Mouse (Mus musculus) intestine, embryonic 15.5 days (tissue): ENCODE data around the gene Patl2. TPM values are rescaled to one million over a fixed set of nuclear protein-coding genes. Genes with fewer than 3 reads are reported as not detected.
A peak's percentile ranks its signal among the peaks of the same experiment; 100 is the strongest.
"Not testable (repeated sequence)": the region's sequence is repeated elsewhere in the genome, so short reads cannot be mapped to it uniquely, and the experiment has no call there.

Source experiments
- ATAC-seq: fragments of 200-750 bp; cut with Nextera tagmentation; 2 replicates; pipeline ENCODE4 v1.8.0; 2017; ENCODE audit warnings: moderate TSS enrichment, moderate library complexity
- H3K27ac ChIP-seq: fragments of 300-500 bp; sonication (generic); 2 replicates; pipeline ENCODE4 v1.5.1; 2015; ENCODE audit warnings: mild to moderate bottlenecking, inconsistent platforms
- H3K27me3 ChIP-seq: fragments of 300-500 bp; sonication (generic); replicated peaks from 2 replicates; pipeline ENCODE4 v1.6.1; 2015; ENCODE audit warnings: inconsistent platforms
- H3K36me3 ChIP-seq: fragments of 300-500 bp; sonication (generic); 2 replicates; pipeline ENCODE4 v1.6.1; 2015; ENCODE audit warnings: inconsistent platforms
- H3K4me1 ChIP-seq: fragments of 300-500 bp; sonication (generic); replicated peaks from 2 replicates; pipeline ENCODE4 v1.6.1; 2015; ENCODE audit warnings: inconsistent platforms
- H3K4me2 ChIP-seq: fragments of 300-500 bp; sonication (generic); replicated peaks from 2 replicates; pipeline ENCODE4 v1.6.1; 2015; ENCODE audit warnings: mild to moderate bottlenecking, inconsistent platforms
- H3K4me3 ChIP-seq: fragments of 300-500 bp; sonication (generic); replicated peaks from 2 replicates; pipeline ENCODE4 v1.5.1; 2015; ENCODE audit warnings: inconsistent platforms
- H3K9ac ChIP-seq: fragments of 300-500 bp; sonication (generic); 2 replicates; pipeline ENCODE4 v1.6.1; 2015; ENCODE audit warnings: inconsistent platforms
- H3K9me3 ChIP-seq: fragments of 300-500 bp; sonication (generic); 2 replicates; pipeline ENCODE4 v1.6.1; 2016; ENCODE audit warnings: inconsistent platforms
- WGBS: fragments of 180-500 bp; shearing (Covaris S2); methylation state at CpG from one replicate; pipeline ENCODE4 v1.1.7; 2015; 5-methylcytosine and 5-hydroxymethylcytosine counted together
- polyA plus RNA-seq: library from polyadenylated mRNA; unstranded; fragments of >200 nt; fragmentation: Nextera tagmentation; extraction: Ambion mirVana; gene quantifications from 2 replicates; pipeline ENCODE4 v1.2.1, GENCODE M21; 2015

Patl2 gene
- polyA plus RNA-seq, 1 experiment from 2014 or later, result not detected

DNA sequence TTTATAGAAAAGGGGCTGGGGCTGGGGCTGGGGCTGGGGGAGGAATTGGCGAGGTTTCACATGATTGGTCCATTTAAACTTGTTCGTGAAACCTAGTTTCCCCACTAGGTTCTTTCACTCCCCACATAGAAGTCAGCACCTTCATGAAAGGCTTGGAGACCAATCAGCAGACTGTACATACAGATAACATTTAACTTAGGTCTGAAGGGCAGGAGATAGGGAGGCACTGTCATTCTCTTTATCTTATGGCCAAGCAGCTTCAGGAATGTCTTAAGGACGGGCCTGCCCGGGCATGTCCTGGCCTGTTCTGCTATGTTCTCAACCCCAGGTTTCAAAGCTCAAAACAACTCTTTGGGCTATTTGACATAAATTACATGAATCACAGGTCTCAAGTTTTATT lies 31.1 kb upstream of the Patl2 start:
- not testable (repeated sequence) for H3K9ac ChIP-seq, H3K27ac ChIP-seq, H3K27me3 ChIP-seq, H3K4me3 ChIP-seq, H3K9me3 ChIP-seq, H3K4me2 ChIP-seq, H3K4me1 ChIP-seq, H3K36me3 ChIP-seq
- WGBS, result 87% methylated on average over 4 of the region's 4 CpGs
- ATAC-seq, result peak; percentile 32; the same call in 1 of the 2 replicates

DNA sequence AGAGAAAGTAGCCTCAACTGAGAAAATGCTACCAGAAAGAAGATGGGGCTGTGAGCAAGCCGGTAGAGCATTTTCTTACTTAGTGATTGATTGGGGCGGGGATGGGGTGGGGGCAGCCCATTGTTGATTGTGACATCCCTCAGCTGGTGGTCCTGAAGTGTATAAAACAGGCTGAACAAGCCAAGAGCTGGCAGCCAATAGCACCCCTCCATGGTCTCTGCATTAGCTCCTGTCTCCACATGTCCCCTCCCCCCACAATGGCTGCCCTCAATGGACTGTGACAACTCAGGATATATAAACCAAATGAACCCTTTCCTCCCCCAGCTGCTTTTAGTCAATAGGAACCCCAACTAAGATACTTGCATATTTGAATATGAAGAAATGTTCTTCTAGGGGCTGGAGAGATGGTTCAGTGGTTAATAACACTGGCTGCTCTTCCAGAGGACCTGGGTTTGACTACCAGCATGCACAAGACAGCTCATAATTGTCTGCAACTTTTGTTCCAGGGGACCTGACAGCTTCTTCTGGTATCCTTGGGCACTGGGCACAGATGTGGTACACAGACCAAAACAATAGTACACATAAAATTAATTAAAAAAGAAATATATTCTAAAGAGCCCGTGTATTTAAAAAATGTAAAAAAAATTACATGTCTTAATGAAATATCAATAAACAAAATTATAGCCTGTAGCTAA lies 24.7 kb upstream of the Patl2 start:
- no peaks in the 10 kb centered on the region for H3K9me3 ChIP-seq
- peaks cover 8% of the 10 kb centered on the region; the same call in 1 of the 2 replicates for H3K4me1 ChIP-seq
- no peaks in the 10 kb centered on the region for H3K27me3 ChIP-seq
- H3K36me3 ChIP-seq, result no peaks in the 10 kb centered on the region
- no peak for ATAC-seq
- no peak overlapping the region for H3K4me2 ChIP-seq
- 73% methylated on average over 3 of the region's 3 CpGs for WGBS
- H3K27ac ChIP-seq, result no peak overlapping the region
- H3K9ac ChIP-seq, result no peak overlapping the region
- no peak overlapping the region for H3K4me3 ChIP-seq

DNA sequence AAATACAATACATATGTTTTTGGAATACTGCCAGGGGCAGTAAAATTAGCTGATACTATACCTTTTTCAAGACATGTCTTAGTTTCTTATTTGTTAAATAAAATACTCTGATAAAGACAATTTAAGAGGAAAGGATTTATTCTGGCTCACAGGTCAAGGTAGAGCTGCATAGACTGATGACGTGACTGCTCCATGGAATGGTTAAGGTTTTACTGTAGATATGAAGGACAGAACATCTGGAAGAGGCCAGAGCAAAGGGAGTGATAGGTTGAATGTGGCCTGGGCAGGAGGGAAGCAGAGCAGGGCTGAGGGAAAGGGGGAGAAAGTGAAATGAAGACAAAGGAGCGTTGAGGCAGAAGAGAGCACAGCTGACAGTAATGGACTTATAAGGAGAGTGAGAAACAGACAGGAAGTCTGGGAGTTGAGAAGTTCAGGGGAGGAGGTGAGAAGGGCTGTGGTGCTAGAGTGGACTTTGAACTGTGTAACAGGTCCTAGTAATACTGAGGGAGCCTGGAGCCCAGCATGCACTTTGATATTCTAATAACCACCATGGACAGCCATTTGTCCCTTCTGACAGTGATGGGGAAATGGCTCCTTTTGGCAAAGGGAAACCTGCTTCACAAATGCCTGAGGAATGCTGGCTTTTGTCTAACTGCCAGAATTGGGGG lies 20.6 kb upstream of the Patl2 start:
- H3K9me3 ChIP-seq, result no peaks in the 10 kb centered on the region
- 0 out of 2 replicates have a peak overlapping the region, but pooled peaks have one; percentile 27 for H3K27ac ChIP-seq
- no peak overlapping the region for H3K4me3 ChIP-seq
- WGBS, result 42% methylated on average over 2 of the region's 2 CpGs
- peaks cover 8% of the 10 kb centered on the region; the same call in 1 of the 2 replicates for H3K4me1 ChIP-seq
- no peak overlapping the region for H3K9ac ChIP-seq
- H3K27me3 ChIP-seq, result no peaks in the 10 kb centered on the region
- no peak overlapping the region for H3K4me2 ChIP-seq
- ATAC-seq, result peak; percentile 90
- no peaks in the 10 kb centered on the region for H3K36me3 ChIP-seq

DNA sequence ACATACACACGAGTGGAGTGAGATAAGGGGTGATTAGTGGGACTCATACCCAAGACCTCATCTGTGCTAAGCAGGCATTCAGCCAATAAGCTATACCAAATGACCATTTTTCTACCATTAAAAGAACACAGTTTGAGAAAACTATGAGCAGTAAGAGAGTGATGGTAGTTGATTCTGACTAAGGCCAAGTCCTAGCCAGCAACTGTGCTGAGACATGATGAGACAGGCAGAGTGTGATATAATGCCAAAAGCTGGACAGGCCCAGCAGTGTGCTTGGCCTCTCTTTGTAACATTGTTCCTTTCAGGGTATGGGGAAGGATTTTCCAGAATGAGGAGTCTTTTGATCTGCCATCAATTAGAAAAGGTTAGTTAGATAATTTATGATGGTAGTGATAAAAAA lies 15.5 kb upstream of the Patl2 start:
- Histone ChIP-seq H3K9ac (no peak overlapping the region), H3K4me2 (no peak overlapping the region), H3K27me3 (no peaks in the 10 kb centered on the region), H3K9me3 (no peaks in the 10 kb centered on the region), H3K4me1 (peaks cover 1% of the 10 kb centered on the region; the same call in 1 of the 2 replicates), H3K36me3 (no peaks in the 10 kb centered on the region), H3K4me3 (no peak overlapping the region), H3K27ac (no peak overlapping the region)
- ATAC-seq, result no peak
- 72% methylated on average over 1 of the region's 1 CpGs for WGBS

DNA sequence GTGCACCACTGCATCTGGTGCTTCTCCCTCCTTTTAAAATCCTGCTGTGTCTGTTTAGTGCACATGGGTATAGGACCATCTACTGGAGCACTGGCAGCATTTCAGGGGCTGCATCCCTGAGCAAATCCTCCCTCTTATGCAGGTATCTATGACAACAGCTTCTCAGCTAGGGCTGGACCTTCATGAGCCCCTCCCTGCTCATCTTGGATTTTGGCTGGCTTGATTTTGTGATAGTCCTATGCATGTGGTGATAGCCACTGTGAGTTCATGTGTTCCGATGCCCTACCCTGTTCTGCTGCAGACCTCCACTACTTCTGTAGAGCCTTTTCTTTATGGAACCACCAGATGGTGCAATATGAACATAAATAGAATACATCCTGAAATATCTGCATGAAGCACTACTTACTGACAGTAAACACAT lies 8.5 kb upstream of the Patl2 start:
- H3K36me3 ChIP-seq, result no peaks in the 10 kb centered on the region
- no peak overlapping the region for H3K4me2 ChIP-seq
- H3K27me3 ChIP-seq, result no peaks in the 10 kb centered on the region
- no peak overlapping the region for H3K4me3 ChIP-seq
- no peak overlapping the region for H3K27ac ChIP-seq
- 65% methylated on average over 1 of the region's 1 CpGs for WGBS
- H3K4me1 ChIP-seq, result no peaks in the 10 kb centered on the region
- no peak overlapping the region for H3K9ac ChIP-seq
- ATAC-seq, result peak; percentile 72
- H3K9me3 ChIP-seq, result no peaks in the 10 kb centered on the region

DNA sequence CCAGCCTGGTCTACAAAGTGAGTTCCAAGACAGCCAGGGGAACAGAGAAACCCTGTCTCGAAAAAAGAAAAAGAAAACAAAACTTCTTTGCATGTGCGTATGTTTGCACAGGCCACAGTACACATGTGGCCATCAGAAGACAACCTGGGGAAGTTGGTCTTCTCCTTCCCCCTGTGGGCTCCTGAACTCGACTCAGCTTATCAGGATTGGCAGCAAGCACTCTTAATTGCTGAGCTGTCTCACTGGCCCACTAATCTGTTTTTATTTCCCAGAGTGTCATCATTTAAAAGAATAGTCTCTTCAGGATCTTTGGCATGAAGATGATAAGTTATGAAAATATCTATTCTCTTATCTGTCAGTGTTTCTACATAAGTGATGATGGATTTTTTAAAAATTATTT lies 5.9 kb upstream of the Patl2 start:
- no peak for ATAC-seq
- 78% methylated on average over 3 of the region's 3 CpGs for WGBS

DNA sequence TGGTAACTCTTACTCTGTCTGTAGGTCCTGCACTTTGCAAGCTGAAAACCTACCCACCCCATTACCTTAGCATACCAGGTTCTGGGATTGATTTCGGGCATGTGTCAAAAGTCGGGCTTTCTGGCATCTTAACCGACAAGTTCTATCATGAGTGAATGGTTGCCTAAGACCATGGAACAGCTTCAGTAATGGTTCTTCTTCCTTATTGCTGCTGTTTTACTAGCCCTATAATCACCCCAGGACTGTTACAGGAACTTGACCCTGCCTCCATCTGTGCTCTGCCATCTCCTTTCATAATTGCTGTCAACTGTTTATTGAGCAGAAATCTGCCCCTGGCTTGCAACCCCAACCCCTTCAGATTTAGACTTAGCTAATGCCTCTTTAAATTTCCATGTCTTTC lies 762 bp upstream of the Patl2 start:
- Histone ChIP-seq H3K27ac (no peak overlapping the region), H3K36me3 (no peaks in the 10 kb centered on the region), H3K9me3 (no peaks in the 10 kb centered on the region), H3K4me2 (no peak overlapping the region), H3K4me1 (no peaks in the 10 kb centered on the region), H3K9ac (no peak overlapping the region), H3K4me3 (no peak overlapping the region), H3K27me3 (no peaks in the 10 kb centered on the region)
- peak; percentile 65; the same call in 1 of the 2 replicates for ATAC-seq
- WGBS, result 82% methylated on average over 3 of the region's 3 CpGs

More for the DNA sequence above, 5.9 kb upstream of the Patl2 start:
- Histone ChIP-seq H3K4me2 (no peak overlapping the region), H3K9me3 (no peaks in the 10 kb centered on the region), H3K4me1 (no peaks in the 10 kb centered on the region), H3K36me3 (no peaks in the 10 kb centered on the region), H3K9ac (no peak overlapping the region), H3K27me3 (no peaks in the 10 kb centered on the region), H3K4me3 (no peak overlapping the region), H3K27ac (no peak overlapping the region)

DNA sequence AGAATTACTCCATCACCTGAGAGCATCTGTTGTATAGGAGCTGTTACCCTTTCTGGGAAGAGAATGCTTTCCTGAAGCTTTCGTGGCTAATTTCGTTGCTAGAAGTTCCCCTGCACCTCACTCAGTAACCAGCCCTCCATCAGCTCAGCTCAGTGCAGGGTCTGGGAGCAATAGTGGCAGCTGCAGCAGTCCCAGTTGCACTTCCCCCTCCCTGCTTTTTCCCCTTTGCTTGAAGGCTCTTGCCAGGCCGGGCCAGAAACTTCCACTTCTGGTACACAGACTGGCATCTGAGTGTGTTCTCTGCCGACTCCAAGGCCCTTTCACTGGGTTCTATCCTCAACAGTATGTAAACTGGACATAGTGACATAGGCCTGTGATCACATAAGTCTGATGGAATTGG lies 903 bp downstream of the Patl2 start:
- H3K27me3 ChIP-seq, result no peaks in the 10 kb centered on the region
- H3K4me1 ChIP-seq, result no peaks in the 10 kb centered on the region
- no peak overlapping the region for H3K4me3 ChIP-seq
- H3K4me2 ChIP-seq, result no peak overlapping the region
- H3K9ac ChIP-seq, result no peak overlapping the region
- H3K9me3 ChIP-seq, result no peaks in the 10 kb centered on the region
- no peaks in the 10 kb centered on the region for H3K36me3 ChIP-seq
- no peak for ATAC-seq
- no peak overlapping the region for H3K27ac ChIP-seq
- whole genome bisulfite sequencing, result 84% methylated on average over 4 of the region's 4 CpGs

DNA sequence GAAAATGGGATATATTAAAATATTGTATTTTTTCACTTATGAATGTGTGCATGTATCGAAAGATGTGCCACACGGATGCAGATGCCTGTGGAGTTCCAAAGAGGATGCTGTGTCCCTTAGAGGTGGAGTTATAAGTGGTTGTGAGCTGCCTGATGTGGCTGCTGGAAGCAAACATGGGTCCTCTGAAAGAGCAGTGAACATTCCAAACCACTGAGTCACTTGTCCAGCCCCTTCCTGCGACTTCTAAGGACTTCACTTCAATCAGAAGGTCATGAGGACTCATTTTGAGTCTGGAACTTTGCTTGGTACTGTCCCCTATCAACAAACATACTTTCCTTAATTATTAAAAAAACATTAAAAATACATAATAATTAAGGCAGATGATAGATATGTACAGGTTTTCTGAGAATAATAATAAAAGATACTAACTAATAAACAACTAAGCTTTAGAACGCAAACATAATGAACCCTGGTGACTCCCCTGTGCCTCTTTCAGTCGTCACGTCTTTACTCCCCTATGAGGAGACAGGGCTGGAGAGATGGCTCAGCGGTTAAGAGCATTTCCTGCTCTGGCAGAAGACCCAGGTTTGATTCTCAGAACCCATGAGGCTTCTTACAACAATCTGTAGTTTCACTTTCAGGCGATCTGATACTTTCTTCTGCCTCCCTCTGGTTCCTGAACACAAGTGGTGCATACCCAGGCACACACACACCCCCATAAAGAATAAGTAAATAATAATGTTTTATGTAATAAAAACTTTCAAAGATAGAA lies 5.8 kb downstream of the Patl2 start:
- ATAC-seq, result no peak
- Histone ChIP-seq H3K27me3 (no peaks in the 10 kb centered on the region), H3K4me3 (no peak overlapping the region), H3K9me3 (no peaks in the 10 kb centered on the region), H3K4me1 (no peaks in the 10 kb centered on the region), H3K27ac (no peak overlapping the region), H3K4me2 (no peak overlapping the region), H3K36me3 (no peaks in the 10 kb centered on the region), H3K9ac (no peak overlapping the region)
- 68% methylated on average over 8 of the region's 8 CpGs for WGBS

DNA sequence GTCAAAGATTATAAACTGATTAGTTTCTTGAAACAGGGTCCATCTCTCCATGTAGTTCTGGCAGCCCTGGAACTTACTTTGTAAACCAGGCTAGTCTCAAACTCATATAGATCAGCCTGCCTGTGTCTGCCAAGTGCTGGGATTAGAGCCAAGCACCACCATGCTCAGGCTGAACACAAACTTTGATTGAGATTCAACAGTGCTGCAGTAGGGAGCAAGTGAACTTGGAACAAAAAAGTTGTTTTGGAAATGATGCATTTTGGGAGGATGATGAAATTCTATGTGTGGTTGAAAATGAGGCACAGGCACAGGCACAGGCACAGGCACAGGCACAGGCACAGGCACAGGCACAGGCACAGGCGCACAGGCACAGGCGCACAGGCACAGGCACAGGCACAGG lies 13.8 kb downstream of the Patl2 start:
- no peak overlapping the region for H3K4me2 ChIP-seq
- 85% methylated on average over 2 of the region's 2 CpGs for WGBS
- no peaks in the 10 kb centered on the region for H3K4me1 ChIP-seq
- no peak overlapping the region for H3K9ac ChIP-seq
- H3K27ac ChIP-seq, result no peak overlapping the region
- no peaks in the 10 kb centered on the region for H3K36me3 ChIP-seq
- no peaks in the 10 kb centered on the region for H3K27me3 ChIP-seq
- no peak overlapping the region for H3K4me3 ChIP-seq
- H3K9me3 ChIP-seq, result no peaks in the 10 kb centered on the region
- ATAC-seq, result no peak

DNA sequence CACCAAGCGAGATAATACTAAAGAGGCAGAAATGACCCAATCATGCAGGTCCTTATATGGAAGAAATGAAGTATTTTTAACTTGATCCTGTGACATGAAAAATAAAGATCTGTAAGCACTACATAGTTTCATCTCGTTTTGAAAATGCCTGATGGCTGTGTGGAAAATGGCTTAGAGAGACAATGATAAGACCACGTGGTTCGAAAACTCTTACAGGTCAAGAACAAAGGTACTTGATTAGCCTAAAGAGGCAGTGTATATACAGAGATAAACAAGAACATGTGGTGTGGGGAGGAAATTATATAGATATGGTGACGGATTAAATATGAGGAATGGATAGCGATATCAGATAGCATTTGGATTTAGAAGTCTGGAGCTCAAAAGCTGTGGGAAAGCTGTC lies 14.7 kb downstream of the Patl2 start:
- no peaks in the 10 kb centered on the region for H3K9me3 ChIP-seq
- H3K4me1 ChIP-seq, result no peaks in the 10 kb centered on the region
- no peaks in the 10 kb centered on the region for H3K36me3 ChIP-seq
- no peaks in the 10 kb centered on the region for H3K27me3 ChIP-seq
- no peak overlapping the region for H3K4me2 ChIP-seq
- no peak overlapping the region for H3K9ac ChIP-seq
- no peak overlapping the region for H3K27ac ChIP-seq
- no peak for ATAC-seq
- H3K4me3 ChIP-seq, result no peak overlapping the region
- 78% methylated on average over 6 of the region's 6 CpGs for WGBS

DNA sequence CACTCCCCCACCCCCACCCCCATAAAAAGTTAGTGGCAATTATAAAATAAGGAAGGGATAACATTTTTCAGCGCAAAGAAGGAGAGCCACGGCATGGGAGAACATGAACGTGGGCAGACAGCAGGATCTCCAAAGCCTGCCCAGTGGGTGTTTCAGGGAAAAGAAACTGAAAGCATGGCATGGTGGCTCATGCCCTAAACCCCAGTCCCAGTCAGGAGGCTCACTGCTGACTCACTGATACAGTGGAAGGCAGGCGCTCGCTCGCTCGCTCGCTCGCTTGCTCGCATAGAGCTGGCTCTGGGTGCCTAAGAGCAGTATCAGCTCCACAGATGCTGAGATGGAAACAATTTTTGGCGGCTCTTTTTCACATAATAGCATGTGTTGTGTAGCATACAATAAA lies 21.7 kb downstream of the Patl2 start:
- H3K9me3 ChIP-seq, result no peaks in the 10 kb centered on the region
- no peak for ATAC-seq
- no peaks in the 10 kb centered on the region for H3K36me3 ChIP-seq
- no peak overlapping the region for H3K4me2 ChIP-seq
- 81% methylated on average over 11 of the region's 11 CpGs for WGBS
- no peaks in the 10 kb centered on the region for H3K27me3 ChIP-seq
- H3K4me1 ChIP-seq, result no peaks in the 10 kb centered on the region
- H3K4me3 ChIP-seq, result no peak overlapping the region
- no peak overlapping the region for H3K27ac ChIP-seq
- no peak overlapping the region for H3K9ac ChIP-seq
